Mouse (Mus musculus): ENCODE results near the gene Cpsf4. TPM values are rescaled to one million over a fixed set of nuclear protein-coding genes. Genes with fewer than 3 reads are reported as not detected.

Gene Cpsf4
- polyA plus RNA-seq, 1 experiment from 2014 or later: 19.3 TPM

DNA sequence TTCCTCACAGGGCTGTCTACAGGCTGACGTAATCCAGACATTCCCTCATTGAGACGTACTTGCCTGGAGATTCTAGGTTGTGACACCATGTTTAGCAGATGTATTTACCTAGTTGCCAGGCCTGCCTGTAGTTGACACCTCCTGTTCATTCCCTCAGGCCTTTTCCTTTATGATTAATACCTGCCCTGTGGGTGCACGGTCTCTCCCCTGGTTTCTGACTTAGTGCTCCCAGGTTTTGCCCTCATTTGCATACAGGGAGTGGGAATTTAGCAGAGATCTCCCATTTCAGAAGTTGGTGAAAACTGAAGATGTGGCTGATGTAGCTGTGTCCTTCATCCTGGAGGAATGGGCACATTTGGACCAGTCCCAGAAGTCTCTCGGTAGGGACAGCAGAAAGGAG is 45.2 kb downstream of the Cpsf4 start:
- H3K4me2 ChIP-seq (ENCODE audit: low read depth, low read length): no peak overlapping the region
- H3K9me3 ChIP-seq (ENCODE audit: low read length): no peaks in the 10 kb centered on the region
- H3K4me1 ChIP-seq (ENCODE audit: insufficient read depth): no peaks in the 10 kb centered on the region
- ATAC-seq (no peak), DNase-seq (no peak)
- H3K4me3 ChIP-seq (ENCODE audit: low read depth, low read length): no peak overlapping the region
- no peak overlapping the region for H3K9ac ChIP-seq (replicated peaks)
- no peak overlapping the region for H3K27ac ChIP-seq (ENCODE audit: low read depth)
- peaks cover 38% of the 10 kb centered on the region for H3K36me3 ChIP-seq (replicated peaks; ENCODE audit: insufficient read depth, low read length)
- no peaks in the 10 kb centered on the region for H3K27me3 ChIP-seq (ENCODE audit: insufficient read depth, low read length)
- no peak for TF ChIP-seq CTCF (IDR thresholded peaks at IDR 0.05; ENCODE audit: low read depth)
- TF ChIP-seq EP300 (IDR thresholded peaks at IDR 0.05; ENCODE audit: low read depth): no peak
- 87% methylated on average over 4 of the region's 4 CpGs for WGBS (ENCODE audit: insufficient replicate concordance)

- Histone ChIP-seq H3K4me1 (ENCODE audit: insufficient read depth) (no peaks in the 10 kb centered on the region), H3K36me3 (replicated peaks; ENCODE audit: insufficient read depth, low read length) (peaks cover 35% of the 10 kb centered on the region)
- ATAC-seq: no peak
Measured at GRCm38 (mm10) chr5:145213505-145213904, 46.5 kb downstream of the Cpsf4 start.

GRCm38 (mm10) chr5:145214679-145215078 is 47.7 kb downstream of the Cpsf4 start:
- Histone ChIP-seq H3K9me3 (ENCODE audit: low read length) (no peaks in the 10 kb centered on the region), H3K27me3 (ENCODE audit: insufficient read depth, low read length) (no peaks in the 10 kb centered on the region), H3K4me3 (ENCODE audit: low read depth, low read length) (no peak overlapping the region), H3K36me3 (replicated peaks; ENCODE audit: insufficient read depth, low read length) (peaks cover 42% of the 10 kb centered on the region), H3K27ac (ENCODE audit: low read depth) (no peak overlapping the region), H3K4me2 (ENCODE audit: low read depth, low read length) (no peak overlapping the region), H3K4me1 (ENCODE audit: insufficient read depth) (no peaks in the 10 kb centered on the region), H3K9ac (replicated peaks) (no peak overlapping the region)
- DNase-seq: no peak
- TF ChIP-seq EP300 (IDR thresholded peaks at IDR 0.05; ENCODE audit: low read depth): no peak
- peak; percentile 66 for TF ChIP-seq CTCF (IDR thresholded peaks at IDR 0.05; ENCODE audit: low read depth)
- ATAC-seq: 0 out of 2 replicates have a peak, but pooled peaks have one; percentile 42
- 65% methylated on average over 4 of the region's 4 CpGs for WGBS (ENCODE audit: insufficient replicate concordance)

More at GRCm38 (mm10) chr5:145213505-145213904, 46.5 kb downstream of the Cpsf4 start:
- Histone ChIP-seq H3K4me3 (ENCODE audit: low read depth, low read length) (no peak overlapping the region), H3K27ac (ENCODE audit: low read depth) (no peak overlapping the region), H3K4me2 (ENCODE audit: low read depth, low read length) (no peak overlapping the region), H3K27me3 (ENCODE audit: insufficient read depth, low read length) (no peaks in the 10 kb centered on the region), H3K9ac (replicated peaks) (no peak overlapping the region), H3K9me3 (ENCODE audit: low read length) (no peaks in the 10 kb centered on the region)
- no peak for DNase-seq
- TF ChIP-seq EP300 (IDR thresholded peaks at IDR 0.05; ENCODE audit: low read depth): no peak
- TF ChIP-seq CTCF (IDR thresholded peaks at IDR 0.05; ENCODE audit: low read depth): no peak
- 82% methylated on average over 3 of the region's 3 CpGs for whole genome bisulfite sequencing (ENCODE audit: insufficient replicate concordance)

DNA sequence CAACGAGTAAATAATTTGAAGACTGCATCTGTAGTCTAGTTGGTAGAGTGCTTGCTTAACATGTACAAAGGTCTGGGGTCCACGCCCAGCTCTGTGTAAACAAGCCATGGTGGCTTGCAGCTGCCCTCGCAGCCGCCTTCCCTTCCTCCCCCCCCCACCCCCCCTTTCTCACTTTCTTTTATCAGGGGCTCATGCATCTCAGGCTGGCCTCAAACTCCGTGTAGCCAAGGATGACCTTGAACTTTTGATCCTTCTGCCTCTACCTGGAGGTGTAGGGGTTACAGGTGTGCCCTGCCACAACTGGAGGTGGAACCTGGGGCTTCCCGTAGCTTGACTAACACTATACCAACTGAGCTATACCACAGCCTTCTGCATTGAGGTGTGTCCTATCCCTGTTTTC is 50.7 kb downstream of the Cpsf4 start:
- Histone ChIP-seq H3K9me3 (ENCODE audit: low read length) (no peaks in the 10 kb centered on the region), H3K4me2 (ENCODE audit: low read depth, low read length) (no peak overlapping the region), H3K27me3 (ENCODE audit: insufficient read depth, low read length) (no peaks in the 10 kb centered on the region), H3K36me3 (replicated peaks; ENCODE audit: insufficient read depth, low read length) (peaks cover 39% of the 10 kb centered on the region), H3K4me3 (ENCODE audit: low read depth, low read length) (no peak overlapping the region), H3K27ac (ENCODE audit: low read depth) (peak overlapping the region; percentile 29; the same call in 1 of the 2 replicates), H3K9ac (replicated peaks) (no peak overlapping the region), H3K4me1 (ENCODE audit: insufficient read depth) (peaks cover 2% of the 10 kb centered on the region; the same call in 1 of the 2 replicates)
- ATAC-seq (peak; percentile 80), DNase-seq (peak; percentile 39)
- 55% methylated on average over 6 of the region's 6 CpGs for WGBS (ENCODE audit: insufficient replicate concordance)
- 0 out of 2 replicates have a peak, but pooled peaks have one; percentile 8 for TF ChIP-seq EP300 (IDR thresholded peaks at IDR 0.05; ENCODE audit: low read depth)
- TF ChIP-seq CTCF (IDR thresholded peaks at IDR 0.05; ENCODE audit: low read depth): no peak

DNA sequence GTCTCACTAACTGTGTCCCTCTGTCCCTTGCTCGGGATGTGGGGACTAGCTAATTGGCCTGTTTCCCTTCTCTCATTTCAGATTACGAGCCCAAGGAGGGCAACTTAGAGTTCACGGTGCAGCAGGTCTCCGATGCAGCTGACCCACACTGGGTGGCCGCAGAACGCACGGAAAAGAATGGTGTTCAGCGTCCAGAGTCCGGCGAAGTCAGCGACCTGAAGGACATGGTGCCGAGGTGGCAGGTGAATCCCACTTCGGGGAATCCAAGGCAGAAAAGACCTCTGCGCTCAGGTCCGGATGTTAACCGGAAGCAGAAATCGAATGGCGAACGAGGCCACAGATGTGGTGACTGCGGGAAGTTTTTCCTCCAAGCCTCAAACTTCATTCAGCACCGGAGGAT is 51.2 kb downstream of the Cpsf4 start:
- Histone ChIP-seq H3K27ac (ENCODE audit: low read depth) (peak overlapping the region; percentile 29; the same call in 1 of the 2 replicates), H3K4me2 (ENCODE audit: low read depth, low read length) (no peak overlapping the region), H3K9ac (replicated peaks) (no peak overlapping the region), H3K4me3 (ENCODE audit: low read depth, low read length) (no peak overlapping the region), H3K4me1 (ENCODE audit: insufficient read depth) (peaks cover 2% of the 10 kb centered on the region; the same call in 1 of the 2 replicates), H3K36me3 (replicated peaks; ENCODE audit: insufficient read depth, low read length) (peaks cover 36% of the 10 kb centered on the region), H3K27me3 (ENCODE audit: insufficient read depth, low read length) (no peaks in the 10 kb centered on the region), H3K9me3 (ENCODE audit: low read length) (no peaks in the 10 kb centered on the region)
- no peak for TF ChIP-seq EP300 (IDR thresholded peaks at IDR 0.05; ENCODE audit: low read depth)
- no peak for TF ChIP-seq CTCF (IDR thresholded peaks at IDR 0.05; ENCODE audit: low read depth)
- DNase-seq (no peak), ATAC-seq (no peak)
- WGBS (ENCODE audit: insufficient replicate concordance): 84% methylated on average over 21 of the region's 21 CpGs

GRCm38 (mm10) chr5:145218671-145219070 is 51.7 kb downstream of the Cpsf4 start:
- TF ChIP-seq EP300 (IDR thresholded peaks at IDR 0.05; ENCODE audit: low read depth) (no peak), CTCF (IDR thresholded peaks at IDR 0.05; ENCODE audit: low read depth) (no peak)
- ATAC-seq: no peak
- Histone ChIP-seq H3K4me2 (ENCODE audit: low read depth, low read length) (no peak overlapping the region), H3K27ac (ENCODE audit: low read depth) (0 out of 2 replicates have a peak overlapping the region, but pooled peaks have one; percentile 29), H3K27me3 (ENCODE audit: insufficient read depth, low read length) (no peaks in the 10 kb centered on the region), H3K9me3 (ENCODE audit: low read length) (no peaks in the 10 kb centered on the region), H3K9ac (replicated peaks) (no peak overlapping the region), H3K36me3 (replicated peaks; ENCODE audit: insufficient read depth, low read length) (peaks cover 31% of the 10 kb centered on the region), H3K4me3 (ENCODE audit: low read depth, low read length) (no peak overlapping the region), H3K4me1 (ENCODE audit: insufficient read depth) (peaks cover 2% of the 10 kb centered on the region; the same call in 1 of the 2 replicates)
- DNase-seq: no peak
- 96% methylated on average over 20 of the region's 20 CpGs for WGBS (ENCODE audit: insufficient replicate concordance)
